Mouse (Mus musculus): ENCODE results near the gene Tbc1d22a.
"Not testable (repeated sequence)": the region's sequence is repeated elsewhere in the genome, so short reads cannot be mapped to it uniquely, and the experiment has no call there.

Gene Tbc1d22a

GRCm38 (mm10) chr15:86181321-86181720 is 32.9 kb upstream of the Tbc1d22a start:
- DNase-seq (ENCODE audit: low spot score in 2 of 2): not testable (repeated sequence)

- DNase-seq (ENCODE audit: low spot score in 2 of 2): no peak
Measured at GRCm38 (mm10) chr15:86181941-86182439, 32.3 kb upstream of the Tbc1d22a start.

- DNase-seq (ENCODE audit: low spot score in 2 of 2): no peak
Measured at GRCm38 (mm10) chr15:86182646-86183045, 31.6 kb upstream of the Tbc1d22a start.

GRCm38 (mm10) chr15:86183484-86183883 is 30.8 kb upstream of the Tbc1d22a start:
- no peak for DNase-seq (ENCODE audit: low spot score in 2 of 2)

GRCm38 (mm10) chr15:86184071-86184470 is 30.2 kb upstream of the Tbc1d22a start:
- no peak for DNase-seq (ENCODE audit: low spot score in 2 of 2)

- DNase-seq (ENCODE audit: low spot score in 2 of 2): peak in 1 of 2 experiments; percentile 49
Measured at GRCm38 (mm10) chr15:86184851-86185688, 29.2 kb upstream of the Tbc1d22a start.

- DNase-seq (ENCODE audit: low spot score in 2 of 2): peak; percentile 64 to 77
Measured at GRCm38 (mm10) chr15:86185689-86186569, 28.3 kb upstream of the Tbc1d22a start, which contains the start of gene Cerk. Gene Cerk, minus strand, starts transcription at chr15:86186141.

- DNase-seq (ENCODE audit: low spot score in 2 of 2): no peak
Measured at GRCm38 (mm10) chr15:86186686-86187085, 27.6 kb upstream of the Tbc1d22a start.

- no peak for DNase-seq (ENCODE audit: low spot score in 2 of 2)
Measured at GRCm38 (mm10) chr15:86188186-86188585, 26.1 kb upstream of the Tbc1d22a start.

- no peak for DNase-seq (ENCODE audit: low spot score in 2 of 2)
Measured at GRCm38 (mm10) chr15:86188746-86189470, 25.4 kb upstream of the Tbc1d22a start.

- no peak for DNase-seq (ENCODE audit: low spot score in 2 of 2)
Measured at GRCm38 (mm10) chr15:86190387-86190786, 23.9 kb upstream of the Tbc1d22a start.

- no peak for DNase-seq (ENCODE audit: low spot score in 2 of 2)
Measured at GRCm38 (mm10) chr15:86191505-86191904, 22.8 kb upstream of the Tbc1d22a start.

- DNase-seq (ENCODE audit: low spot score in 2 of 2): no peak
Measured at GRCm38 (mm10) chr15:86191933-86192332, 22.3 kb upstream of the Tbc1d22a start.

- DNase-seq (ENCODE audit: low spot score in 2 of 2): not testable (repeated sequence)
Measured at GRCm38 (mm10) chr15:86194676-86195453, 19.4 kb upstream of the Tbc1d22a start.

GRCm38 (mm10) chr15:86199052-86199451 is 15.2 kb upstream of the Tbc1d22a start:
- DNase-seq (ENCODE audit: low spot score in 2 of 2): no peak

GRCm38 (mm10) chr15:86199482-86199881 is 14.8 kb upstream of the Tbc1d22a start:
- DNase-seq (ENCODE audit: low spot score in 2 of 2): no peak

GRCm38 (mm10) chr15:86200169-86200568 is 14.1 kb upstream of the Tbc1d22a start:
- DNase-seq (ENCODE audit: low spot score in 2 of 2): no peak

- no peak for DNase-seq (ENCODE audit: low spot score in 2 of 2)
Measured at GRCm38 (mm10) chr15:86201095-86201494, 13.2 kb upstream of the Tbc1d22a start.

- DNase-seq (ENCODE audit: low spot score in 2 of 2): no peak
Measured at GRCm38 (mm10) chr15:86201696-86202330, 12.4 kb upstream of the Tbc1d22a start.

- DNase-seq (ENCODE audit: low spot score in 2 of 2): no peak
Measured at GRCm38 (mm10) chr15:86202640-86203039, 11.6 kb upstream of the Tbc1d22a start.
